Mouse (Mus musculus) erythroblast, embryonic 14.5 days (primary cell): ENCODE results near the gene Zfand6.

Source experiments
- GATA1 ChIP-seq: IDR thresholded peaks from 2 replicates; pipeline ENCODE4 v1.6.1; 2012; ENCODE audit warnings: low read length, inconsistent platforms, mixed read lengths
- TAL1 ChIP-seq: IDR thresholded peaks from 3 replicates; pipeline ENCODE4 v1.6.1; 2012; ENCODE audit warnings: low read length, inconsistent platforms, mixed read lengths

- TF ChIP-seq GATA1 (no peak), TAL1 (no peak)
Measured at GRCm38 (mm10) chr7:84733038-84733437, 43.3 kb upstream of the Zfand6 start.
